In genomic region chr11:72342549-72343237, GRCm38 (mm10) we compare ENCODE assay signal across 8 mouse cellular contexts. TPM values are rescaled to one million over a fixed set of nuclear protein-coding genes. Genes with fewer than 3 reads are reported as not detected.
DNase-seq lines count a peak whose midpoint lies in the region; ATAC-seq and TF ChIP-seq lines count a peak whose summit lies in the region.

No protein-coding gene starts in this region.

- H3K36me3 ChIP-seq in forebrain, postnatal 0 days (ENCODE audit: insufficient read depth) = no peaks in the 10 kb centered on the region
- H3K36me3 ChIP-seq in hindbrain, embryonic 10.5 days = no peaks in the 10 kb centered on the region
- H3K36me3 ChIP-seq in lung, embryonic 15.5 days = no peaks in the 10 kb centered on the region

- ATAC-seq in forebrain, postnatal 0 days = peak; percentile 88
- peak; percentile 77 for ATAC-seq in lung, embryonic 15.5 days (ENCODE audit: borderline replicate concordance, extremely low read depth, low FRiP score, low TSS enrichment)

- TF ChIP-seq CTCF in forebrain, postnatal 0 days (IDR thresholded peaks at IDR 0.05; ENCODE audit: low read depth) = peak; percentile 82
- peak; percentile 93 for TF ChIP-seq CTCF in layer of hippocampus, adult 2 months (conservative IDR thresholded peaks at IDR 0.05)
- peak; percentile 32; the same call in 1 of the 2 replicates for TF ChIP-seq CTCF in olfactory bulb, adult 2 months (IDR thresholded peaks at IDR 0.05; ENCODE audit: insufficient read depth, low read depth, low read length)

- no peak overlapping the region for H3K9ac ChIP-seq in forebrain, postnatal 0 days
- H3K9ac ChIP-seq in lung, embryonic 15.5 days = no peak overlapping the region

- H3K4me1 ChIP-seq in forebrain, postnatal 0 days (ENCODE audit: insufficient read depth) = no peaks in the 10 kb centered on the region
- H3K4me1 ChIP-seq in hindbrain, embryonic 10.5 days (replicated peaks) = peaks cover 27% of the 10 kb centered on the region
- H3K4me1 ChIP-seq in lung, embryonic 15.5 days = peaks cover 11% of the 10 kb centered on the region; the same call in 1 of the 2 replicates
- H3K4me1 ChIP-seq in olfactory bulb, adult 2 months (ENCODE audit: control insufficient read depth, insufficient read depth, low read length) = no peaks in the 10 kb centered on the region

- TF ChIP-seq POLR2A in olfactory bulb, adult 2 months (IDR thresholded peaks at IDR 0.05; ENCODE audit: insufficient read depth, low read depth, low read length) = no peak

- no peak overlapping the region for H3K27ac ChIP-seq in forebrain, postnatal 0 days (ENCODE audit: low read depth, low read length)
- H3K27ac ChIP-seq in hindbrain, embryonic 10.5 days = no peak overlapping the region
- H3K27ac ChIP-seq in layer of hippocampus, adult 2 months = no peak overlapping the region
- no peak overlapping the region for H3K27ac ChIP-seq in lung, embryonic 15.5 days
- H3K27ac ChIP-seq in olfactory bulb, adult 2 months (ENCODE audit: insufficient read depth, low read depth, low read length) = no peak overlapping the region

- H3K4me2 ChIP-seq in forebrain, postnatal 0 days (ENCODE audit: low read depth) = no peak overlapping the region
- peak overlapping the region; percentile 20; the same call in 1 of the 2 replicates for H3K4me2 ChIP-seq in lung, embryonic 15.5 days

- no peaks in the 10 kb centered on the region for H3K9me3 ChIP-seq in forebrain, postnatal 0 days (ENCODE audit: low read length)
- H3K9me3 ChIP-seq in hindbrain, embryonic 10.5 days = no peaks in the 10 kb centered on the region
- no peaks in the 10 kb centered on the region for H3K9me3 ChIP-seq in lung, embryonic 15.5 days

- H3K4me3 ChIP-seq in forebrain, postnatal 0 days (ENCODE audit: low read depth, low read length) = no peak overlapping the region
- H3K4me3 ChIP-seq in hindbrain, embryonic 10.5 days = no peak overlapping the region
- no peak overlapping the region for H3K4me3 ChIP-seq in layer of hippocampus, adult 2 months
- no peak overlapping the region for H3K4me3 ChIP-seq in lung, embryonic 15.5 days
- no peak overlapping the region for H3K4me3 ChIP-seq in olfactory bulb, adult 2 months (ENCODE audit: insufficient read depth, low read depth, low read length)

- 15% methylated on average over 7 of the region's 7 CpGs for WGBS in forebrain, postnatal 0 days
- 8% methylated on average over 7 of the region's 7 CpGs for whole genome bisulfite sequencing in hindbrain, embryonic 10.5 days
- WGBS in lung, embryonic 15.5 days = 5% methylated on average over 7 of the region's 7 CpGs
- WGBS in olfactory bulb, adult 2 months = 13% methylated on average over 7 of the region's 7 CpGs

- H3K27me3 ChIP-seq in forebrain, postnatal 0 days (ENCODE audit: insufficient read depth, low read length) = no peaks in the 10 kb centered on the region
- H3K27me3 ChIP-seq in hindbrain, embryonic 10.5 days (ENCODE audit: insufficient read depth, poor library complexity, severe bottlenecking) = no peaks in the 10 kb centered on the region
- H3K27me3 ChIP-seq in lung, embryonic 15.5 days = no peaks in the 10 kb centered on the region

- peak; percentile 90 for DNase-seq in ZHBTc4 (ENCODE audit: low read depth, low spot score)
- DNase-seq in cerebellum, adult 9-10 months = peak; percentile 68
- peak; percentile 83 for DNase-seq in forebrain, postnatal 0 days
- peak; percentile 71 for DNase-seq in hindbrain, embryonic 10.5 days (ENCODE audit: low spot score)
- DNase-seq in layer of hippocampus, adult 2 months (ENCODE audit: low spot score in 2 of 2) = peak; percentile 59 to 65
- DNase-seq in urinary bladder, postnatal 36 days (ENCODE audit: low spot score in 2 of 2) = peak; percentile 49 to 63

RNA-seq across cellular contexts. Expression of gene Tekt1, which starts 19.5 kb away (rescaled TPM):
- 10.5 and 13.1 TPM in 2 replicates for total RNA-seq in forebrain, postnatal 0 days (2014; rRNA removed)
- 8.6 and 12.4 TPM in 2 replicates for polyA plus RNA-seq in forebrain, postnatal 0 days (2015; fragmentation: Nextera tagmentation; extraction: Ambion mirVana)
- polyA plus RNA-seq in hindbrain, embryonic 10.5 days (2016; fragmentation: Nextera tagmentation; extraction: Ambion mirVana) = 7.0 and 7.7 TPM in 2 replicates
- 1 to 10 TPM; 2.0 to 3.3 TPM for total RNA-seq in layer of hippocampus, adult 2 months (2021)
- polyA plus RNA-seq in lung, embryonic 15.5 days (2015; fragmentation: Nextera tagmentation; extraction: Ambion mirVana) = 11.4 and 11.8 TPM in 2 replicates
- not detected in 2 replicates for polyA plus RNA-seq in olfactory bulb, adult 2 months (2012; ENCODE audit: insufficient read depth, insufficient read length, low replicate concordance, missing spikeins)

RNA-seq across cellular contexts. Expression of gene Fbxo39, which starts 28.4 kb away (rescaled TPM):
- total RNA-seq in forebrain, postnatal 0 days (2014; rRNA removed) = not detected in 2 replicates
- polyA plus RNA-seq in forebrain, postnatal 0 days (2015; fragmentation: Nextera tagmentation; extraction: Ambion mirVana) = not detected in 2 replicates
- polyA plus RNA-seq in hindbrain, embryonic 10.5 days (2016; fragmentation: Nextera tagmentation; extraction: Ambion mirVana) = not detected in 2 replicates
- total RNA-seq in layer of hippocampus, adult 2 months (2021) = not detected
- not detected in 2 replicates for polyA plus RNA-seq in lung, embryonic 15.5 days (2015; fragmentation: Nextera tagmentation; extraction: Ambion mirVana)
- polyA plus RNA-seq in olfactory bulb, adult 2 months (2012; ENCODE audit: insufficient read depth, insufficient read length, low replicate concordance, missing spikeins) = not detected in 2 replicates

RNA-seq across cellular contexts. Expression of gene Xaf1, which starts 41.3 kb away (rescaled TPM):
- total RNA-seq in forebrain, postnatal 0 days (2014; rRNA removed) = 0.77 and 3.1 TPM in 2 replicates
- polyA plus RNA-seq in forebrain, postnatal 0 days (2015; fragmentation: Nextera tagmentation; extraction: Ambion mirVana) = 4.3 and 4.8 TPM in 2 replicates
- 2.3 and 2.9 TPM in 2 replicates for polyA plus RNA-seq in hindbrain, embryonic 10.5 days (2016; fragmentation: Nextera tagmentation; extraction: Ambion mirVana)
- total RNA-seq in layer of hippocampus, adult 2 months (2021) = 1 to 10 TPM; 4.2 to 5.2 TPM
- polyA plus RNA-seq in lung, embryonic 15.5 days (2015; fragmentation: Nextera tagmentation; extraction: Ambion mirVana) = 6.0 and 7.3 TPM in 2 replicates
- not detected in 2 replicates for polyA plus RNA-seq in olfactory bulb, adult 2 months (2012; ENCODE audit: insufficient read depth, insufficient read length, low replicate concordance, missing spikeins)

Comparison
In these comparisons a context has a peak if more than half of its experiments do, and no peak if none do; other contexts are left out.
1. CTCF ChIP-seq: peak in every context shown above with its lines; median percentile 93 in layer of hippocampus, adult 2 months; 82 in forebrain, postnatal 0 days; 32 in olfactory bulb, adult 2 months.